Mouse (Mus musculus) heart, embryonic 16.5 days (tissue): ENCODE measurements around the gene Mbl1. TPM values are rescaled to one million over a fixed set of nuclear protein-coding genes. Genes with fewer than 3 reads are reported as not detected.

Experiments
- ATAC-seq: fragments of 200-750 bp; cut with Nextera tagmentation; replicated peaks from 2 replicates; pipeline ENCODE4 v1.8.0; 2017; ENCODE audit warnings: moderate number of reproducible peaks; ENCODE audit not compliant: insufficient read depth, low FRiP score; ENCODE audit errors: extremely low read depth
- H3K27ac ChIP-seq: fragments of 300-500 bp; sonication (generic); 2 replicates; pipeline ENCODE4 v1.5.1; 2014; ENCODE audit warnings: mild to moderate bottlenecking, low read length, control low read depth, moderate library complexity
- H3K27me3 ChIP-seq: fragments of 300-500 bp; sonication (generic); 2 replicates; pipeline ENCODE4 v1.6.1; 2014; ENCODE audit warnings: low read length, mixed read lengths; ENCODE audit not compliant: control insufficient read depth, insufficient read depth
- H3K36me3 ChIP-seq: fragments of 300-500 bp; sonication (generic); 2 replicates; pipeline ENCODE4 v1.6.1; 2014; ENCODE audit not compliant: control insufficient read depth, insufficient read depth
- H3K4me1 ChIP-seq: fragments of 300-500 bp; sonication (generic); 2 replicates; pipeline ENCODE4 v1.6.1; 2014; ENCODE audit warnings: low read length, mixed read lengths; ENCODE audit not compliant: control insufficient read depth, insufficient read depth
- H3K4me2 ChIP-seq: fragments of 300-500 bp; sonication (generic); 2 replicates; pipeline ENCODE4 v1.6.1; 2014; ENCODE audit warnings: low read depth, mild to moderate bottlenecking, control low read depth, low read length
- H3K4me3 ChIP-seq: fragments of 300-500 bp; sonication (generic); 2 replicates; pipeline ENCODE4 v1.5.1; 2014; ENCODE audit warnings: mild to moderate bottlenecking, control low read depth, low read length
- H3K9ac ChIP-seq: fragments of 300-500 bp; sonication (generic); 2 replicates; pipeline ENCODE4 v1.6.1; 2014; ENCODE audit warnings: low read length, control low read depth
- H3K9me3 ChIP-seq: fragments of 300-500 bp; sonication (generic); replicated peaks from 2 replicates; pipeline ENCODE4 v1.6.1; 2016; ENCODE audit warnings: low read length; ENCODE audit not compliant: control insufficient read depth
- WGBS: fragments of 180-500 bp; shearing (Covaris S2); extraction: QIAGEN DNeasy Blood & Tissue Kit; methylation state at CpG from one replicate; pipeline ENCODE4 v1.1.7; 2014; 5-methylcytosine and 5-hydroxymethylcytosine counted together
- polyA plus RNA-seq: library from polyadenylated mRNA; unstranded; fragments of >200 nt; fragmentation: Nextera tagmentation; extraction: Ambion mirVana; gene quantifications from 2 replicates; pipeline ENCODE4 v1.2.1, GENCODE M21; 2015

The Mbl1 gene
- polyA plus RNA-seq, 1 experiment from 2014 or later = not detected

GRCm38 (mm10) chr14:41170514-41170913 is 19.3 kb downstream of the Mbl1 start:
- 73% methylated on average over 2 of the region's 2 CpGs for whole genome bisulfite sequencing
- Histone ChIP-seq H3K27me3 (no peaks in the 10 kb centered on the region), H3K27ac (no peak overlapping the region), H3K4me2 (no peak overlapping the region), H3K9ac (no peak overlapping the region), H3K36me3 (no peaks in the 10 kb centered on the region), H3K4me1 (peaks cover 14% of the 10 kb centered on the region), H3K4me3 (no peak overlapping the region), H3K9me3 (no peaks in the 10 kb centered on the region)
- ATAC-seq = no peak

- no peak overlapping the region for H3K4me3 ChIP-seq
- no peak for ATAC-seq
- H3K36me3 ChIP-seq = no peaks in the 10 kb centered on the region
- no peak overlapping the region for H3K4me2 ChIP-seq
- H3K27ac ChIP-seq = no peak overlapping the region
- no peaks in the 10 kb centered on the region for H3K9me3 ChIP-seq
- WGBS = 76% methylated on average over 1 of the region's 1 CpGs
- H3K27me3 ChIP-seq = no peaks in the 10 kb centered on the region
- no peaks in the 10 kb centered on the region for H3K4me1 ChIP-seq
- H3K9ac ChIP-seq = no peak overlapping the region
Measured at GRCm38 (mm10) chr14:41174802-41175201, 23.5 kb downstream of the Mbl1 start.

DNA sequence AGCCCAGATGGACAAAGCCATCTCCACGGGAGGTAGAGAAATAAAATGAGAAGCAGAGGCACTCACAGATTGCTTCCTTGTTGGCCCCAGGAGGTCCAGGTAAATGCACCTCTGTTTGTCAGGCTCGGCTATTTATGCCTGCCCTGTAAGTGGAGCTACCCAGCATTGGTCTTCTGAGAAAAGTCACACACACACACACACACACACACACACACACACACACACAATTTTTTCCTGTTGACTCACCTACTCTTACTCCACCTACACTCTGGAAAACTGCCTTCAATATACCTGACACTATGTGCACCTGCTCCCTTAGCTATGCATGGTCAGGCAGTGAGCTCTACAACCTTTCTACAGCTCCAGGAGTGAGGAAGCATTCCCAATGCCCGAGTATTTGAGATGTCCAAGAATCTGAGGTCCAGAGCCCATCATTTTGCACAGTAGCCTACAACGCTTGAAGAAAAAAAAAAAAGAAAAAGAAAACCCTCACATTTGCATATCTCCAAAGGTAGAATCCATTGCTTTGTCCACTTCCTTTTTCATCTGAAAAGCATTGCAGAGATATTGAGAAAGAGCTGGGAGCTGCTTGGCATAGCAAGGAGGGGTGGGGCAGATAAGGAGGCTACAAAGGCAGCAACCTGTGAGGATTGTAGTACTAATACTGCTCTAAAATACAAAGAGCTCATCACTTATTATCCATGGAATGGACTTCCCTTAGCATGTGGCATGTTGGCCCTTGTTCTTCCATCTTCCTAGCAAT is 34.0 kb downstream of the Mbl1 start, which contains the start of gene Sftpd:
Sftpd (minus strand) TSS at position 91 of the 763 bp plus-strand sequence.
- H3K4me2 ChIP-seq = no peak within 1 kb of the TSS
- WGBS = 74% methylated on average over 4 of the region's 4 CpGs
- no peak within 1 kb of the TSS for H3K4me3 ChIP-seq
- H3K4me1 ChIP-seq = no peaks in the 10 kb centered on the region
- no peak within 1 kb of the TSS for H3K9ac ChIP-seq
- no peaks in the 10 kb centered on the region for H3K27me3 ChIP-seq
- H3K27ac ChIP-seq = no peak within 1 kb of the TSS
- H3K9me3 ChIP-seq = no peaks in the 10 kb centered on the region
- H3K36me3 ChIP-seq = no peaks in the 10 kb centered on the region
- ATAC-seq = no peak

- Histone ChIP-seq H3K4me3 (no peak overlapping the region), H3K36me3 (no peaks in the 10 kb centered on the region), H3K4me1 (no peaks in the 10 kb centered on the region), H3K27me3 (no peaks in the 10 kb centered on the region), H3K27ac (no peak overlapping the region), H3K4me2 (no peak overlapping the region), H3K9ac (no peak overlapping the region), H3K9me3 (peaks cover 8% of the 10 kb centered on the region)
- WGBS = 82% methylated on average over 2 of the region's 2 CpGs
- ATAC-seq = no peak
Measured at GRCm38 (mm10) chr14:41189496-41189895, 38.2 kb downstream of the Mbl1 start.

- Histone ChIP-seq H3K9me3 (no peaks in the 10 kb centered on the region), H3K4me3 (no peak overlapping the region), H3K27ac (peak overlapping the region; percentile 40), H3K27me3 (no peaks in the 10 kb centered on the region), H3K36me3 (no peaks in the 10 kb centered on the region), H3K4me2 (no peak overlapping the region), H3K4me1 (peaks cover 5% of the 10 kb centered on the region), H3K9ac (no peak overlapping the region)
- ATAC-seq = peak; percentile 80
- 24% methylated on average over 6 of the region's 6 CpGs for WGBS
Measured at GRCm38 (mm10) chr14:41198037-41198730, 46.9 kb downstream of the Mbl1 start.

Other genes starting within 250 kb of the Mbl1 start
- gene Tspan14, start 184.7 kb upstream of the Mbl1 start, polyA plus RNA-seq = 44.4 and 46.1 TPM in 2 replicates
- 35.8 and 40.3 TPM in 2 replicates for gene Fam213a, start 137.7 kb upstream of the Mbl1 start, polyA plus RNA-seq
- 0.17 TPM in 1 of 2 replicates, not detected in the other for gene Dydc2, start 82.2 kb upstream of the Mbl1 start, polyA plus RNA-seq
- gene Dydc1, start 78.5 kb upstream of the Mbl1 start, polyA plus RNA-seq = not detected in 2 replicates
- gene Mat1a, start 46.4 kb upstream of the Mbl1 start, polyA plus RNA-seq = 0.41 and 1.2 TPM in 2 replicates
- gene Sftpa1, start 19.7 kb upstream of the Mbl1 start, polyA plus RNA-seq = 1.5 and 22.7 TPM in 2 replicates
- gene Sftpd, start 33.7 kb downstream of the Mbl1 start, polyA plus RNA-seq = 0.11 and 0.26 TPM in 2 replicates
- gene Gm2832, start 127.3 kb downstream of the Mbl1 start, polyA plus RNA-seq = not detected in 2 replicates
- not detected in 2 replicates for gene Gm5798, start 197.2 kb downstream of the Mbl1 start, polyA plus RNA-seq
- not detected in 2 replicates for gene Gm7945, start 234.9 kb downstream of the Mbl1 start, polyA plus RNA-seq